Mouse (Mus musculus): ENCODE data around the gene Ahcyl1.

DNA sequence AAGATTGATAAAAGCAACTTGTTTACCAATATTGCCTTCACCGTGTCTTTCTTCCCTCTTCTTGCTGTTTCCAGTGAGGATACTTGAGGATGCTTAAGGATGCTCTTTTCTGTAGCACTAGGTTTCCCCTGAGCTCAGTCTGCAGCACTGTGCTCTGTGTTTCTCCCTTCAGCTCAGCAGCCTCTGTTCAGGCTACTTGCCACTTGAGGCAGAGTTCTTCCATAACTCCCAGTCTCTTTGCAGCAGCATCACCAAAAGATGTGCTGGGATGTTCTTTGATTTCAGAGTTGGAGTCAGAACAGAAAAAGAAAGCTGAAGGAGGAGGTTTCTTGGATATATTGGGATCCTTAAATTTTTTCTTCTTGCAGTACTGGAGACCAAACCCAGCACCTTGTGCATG is 42.3 kb upstream of the Ahcyl1 start:
- TF ChIP-seq POLR2A (IDR thresholded peaks at IDR 0.05; ENCODE audit: borderline replicate concordance, extremely low read depth, low read depth, low read length) = no peak
- no peak for TF ChIP-seq CTCF (IDR thresholded peaks at IDR 0.05; ENCODE audit: insufficient read depth, low read length)
